Mouse (Mus musculus) neural tube, embryonic 15.5 days (tissue): ENCODE results near the gene Vps35l. TPM values are rescaled to one million over a fixed set of nuclear protein-coding genes. Genes with fewer than 3 reads are reported as not detected.
A peak's percentile ranks its signal among the peaks of the same experiment; 100 is the strongest.

Experiments
- ATAC-seq: fragments of 200-750 bp; cut with Nextera tagmentation; 2 replicates; pipeline ENCODE4 v1.8.0; 2017; ENCODE audit warnings: mild to moderate bottlenecking, moderate TSS enrichment, moderate library complexity; ENCODE audit not compliant: low FRiP score
- H3K27ac ChIP-seq: fragments of 300-500 bp; sonication (generic); replicated peaks from 2 replicates; pipeline ENCODE4 v1.5.1; 2015; ENCODE audit warnings: mild to moderate bottlenecking, inconsistent platforms
- H3K27me3 ChIP-seq: fragments of 300-500 bp; sonication (generic); replicated peaks from 2 replicates; pipeline ENCODE4 v1.6.1; 2015; ENCODE audit warnings: inconsistent platforms
- H3K36me3 ChIP-seq: fragments of 300-500 bp; sonication (generic); 2 replicates; pipeline ENCODE4 v1.6.1; 2015; ENCODE audit warnings: inconsistent platforms
- H3K4me1 ChIP-seq: fragments of 300-500 bp; sonication (generic); 2 replicates; pipeline ENCODE4 v1.6.1; 2015; ENCODE audit warnings: inconsistent platforms
- H3K4me2 ChIP-seq: fragments of 300-500 bp; sonication (generic); 2 replicates; pipeline ENCODE4 v1.6.1; 2015; ENCODE audit warnings: inconsistent platforms, mild to moderate bottlenecking, moderate library complexity
- H3K4me3 ChIP-seq: fragments of 300-500 bp; sonication (generic); replicated peaks from 2 replicates; pipeline ENCODE4 v1.5.1; 2015; ENCODE audit warnings: mild to moderate bottlenecking, inconsistent platforms
- H3K9ac ChIP-seq: fragments of 300-500 bp; sonication (generic); replicated peaks from 2 replicates; pipeline ENCODE4 v1.6.1; 2015; ENCODE audit warnings: mild to moderate bottlenecking, inconsistent platforms
- H3K9me3 ChIP-seq: fragments of 300-500 bp; sonication (generic); replicated peaks from 2 replicates; pipeline ENCODE4 v1.6.1; 2016; ENCODE audit warnings: inconsistent platforms
- WGBS: fragments of 180-500 bp; shearing (Covaris S2); methylation state at CpG from one replicate; pipeline ENCODE4 v1.1.7; 2015; ENCODE audit warnings: mixed read lengths; 5-methylcytosine and 5-hydroxymethylcytosine counted together
- polyA plus RNA-seq: library from polyadenylated mRNA; unstranded; fragments of >200 nt; fragmentation: Nextera tagmentation; extraction: Ambion mirVana; gene quantifications from 2 replicates; pipeline ENCODE4 v1.2.1, GENCODE M21; 2015

The Vps35l gene
- polyA plus RNA-seq = 83.2 and 91.9 TPM in 2 replicates

GRCm38 (mm10) chr7:118739975-118740531 is at the start of gene Vps35l:
Gene Vps35l (plus strand): TSS chr7:118740226.
- H3K4me2 ChIP-seq = peak within 1 kb of the TSS; percentile 74
- no peaks in the 10 kb centered on the region for H3K9me3 ChIP-seq
- H3K27ac ChIP-seq = peak within 1 kb of the TSS; percentile 90
- peak within 1 kb of the TSS; percentile 75 for H3K9ac ChIP-seq
- WGBS = 1% methylated on average over 16 of the region's 16 CpGs
- H3K4me1 ChIP-seq = peaks cover 22% of the 10 kb centered on the region
- H3K4me3 ChIP-seq = peak within 1 kb of the TSS; percentile 70
- H3K27me3 ChIP-seq = no peaks in the 10 kb centered on the region
- peaks cover 15% of the 10 kb centered on the region for H3K36me3 ChIP-seq
- peak; percentile 90 for ATAC-seq

- H3K27ac ChIP-seq = no peak overlapping the region
- 94% methylated on average over 2 of the region's 2 CpGs for WGBS
- peaks cover 83% of the 10 kb centered on the region for H3K36me3 ChIP-seq
- no peak for ATAC-seq
- H3K4me2 ChIP-seq = no peak overlapping the region
- no peaks in the 10 kb centered on the region for H3K9me3 ChIP-seq
- H3K9ac ChIP-seq = no peak overlapping the region
- no peaks in the 10 kb centered on the region for H3K4me1 ChIP-seq
- H3K4me3 ChIP-seq = no peak overlapping the region
- no peaks in the 10 kb centered on the region for H3K27me3 ChIP-seq
Measured at GRCm38 (mm10) chr7:118691287-118691686, 48.7 kb upstream of the Vps35l start.

DNA sequence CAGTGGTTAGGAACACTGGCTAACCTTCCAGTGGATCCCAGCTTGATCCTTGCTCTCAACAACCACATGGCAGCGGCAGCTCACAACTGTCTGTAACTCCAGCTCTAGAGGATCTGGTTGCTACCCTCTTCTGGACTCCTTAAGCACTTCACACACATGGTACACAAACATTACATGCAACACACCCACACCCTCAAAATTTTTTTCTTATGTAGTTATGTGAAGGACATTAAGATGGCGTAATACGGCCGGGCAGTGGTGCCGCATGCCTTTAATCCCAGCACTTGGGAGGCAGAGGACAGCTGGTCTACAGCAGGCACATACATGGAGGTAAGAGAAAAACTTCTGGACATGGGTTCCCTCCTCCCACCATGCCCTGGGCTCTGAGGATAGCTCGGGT is 43.9 kb upstream of the Vps35l start:
- no peak overlapping the region for H3K9ac ChIP-seq
- no peak overlapping the region for H3K4me2 ChIP-seq
- no peak overlapping the region for H3K27ac ChIP-seq
- ATAC-seq = no peak
- no peaks in the 10 kb centered on the region for H3K9me3 ChIP-seq
- WGBS = 97% methylated on average over 6 of the region's 6 CpGs
- H3K27me3 ChIP-seq = no peaks in the 10 kb centered on the region
- peaks cover 64% of the 10 kb centered on the region for H3K36me3 ChIP-seq
- no peaks in the 10 kb centered on the region for H3K4me1 ChIP-seq
- H3K4me3 ChIP-seq = no peak overlapping the region

DNA sequence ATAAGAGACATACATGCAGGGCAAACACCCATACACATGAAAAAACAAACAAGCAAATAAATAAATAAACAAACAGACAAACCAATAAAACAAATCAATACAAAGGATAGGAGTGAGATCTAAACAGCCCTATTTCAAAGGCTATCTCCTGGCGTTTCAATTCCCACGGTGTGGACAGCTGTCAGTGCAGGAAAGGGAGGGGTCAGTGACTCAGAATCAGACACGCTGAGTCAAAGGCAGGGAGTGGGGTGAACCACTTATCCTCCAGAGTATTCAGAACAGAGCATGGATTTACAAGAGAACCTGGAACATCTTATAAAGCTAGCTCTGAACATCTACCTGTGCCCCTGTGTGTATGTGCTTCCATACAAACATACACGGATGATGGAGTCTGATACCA is 42.9 kb upstream of the Vps35l start:
- no peak overlapping the region for H3K27ac ChIP-seq
- WGBS = 84% methylated on average over 4 of the region's 4 CpGs
- H3K9ac ChIP-seq = no peak overlapping the region
- H3K4me3 ChIP-seq = no peak overlapping the region
- H3K27me3 ChIP-seq = no peaks in the 10 kb centered on the region
- H3K36me3 ChIP-seq = peaks cover 57% of the 10 kb centered on the region
- H3K4me1 ChIP-seq = 0 out of 2 replicates have a peak, but pooled peaks cover 3% of the 10 kb centered on the region
- ATAC-seq = no peak
- H3K4me2 ChIP-seq = no peak overlapping the region
- H3K9me3 ChIP-seq = no peaks in the 10 kb centered on the region

- no peak overlapping the region for H3K4me3 ChIP-seq
- no peak overlapping the region for H3K27ac ChIP-seq
- H3K36me3 ChIP-seq = peaks cover 46% of the 10 kb centered on the region
- no peak overlapping the region for H3K4me2 ChIP-seq
- 96% methylated on average over 9 of the region's 9 CpGs for WGBS
- no peak for ATAC-seq
- H3K27me3 ChIP-seq = no peaks in the 10 kb centered on the region
- no peak overlapping the region for H3K9ac ChIP-seq
- no peaks in the 10 kb centered on the region for H3K9me3 ChIP-seq
- H3K4me1 ChIP-seq = peaks cover 13% of the 10 kb centered on the region
Measured at GRCm38 (mm10) chr7:118698882-118699281, 41.1 kb upstream of the Vps35l start.

DNA sequence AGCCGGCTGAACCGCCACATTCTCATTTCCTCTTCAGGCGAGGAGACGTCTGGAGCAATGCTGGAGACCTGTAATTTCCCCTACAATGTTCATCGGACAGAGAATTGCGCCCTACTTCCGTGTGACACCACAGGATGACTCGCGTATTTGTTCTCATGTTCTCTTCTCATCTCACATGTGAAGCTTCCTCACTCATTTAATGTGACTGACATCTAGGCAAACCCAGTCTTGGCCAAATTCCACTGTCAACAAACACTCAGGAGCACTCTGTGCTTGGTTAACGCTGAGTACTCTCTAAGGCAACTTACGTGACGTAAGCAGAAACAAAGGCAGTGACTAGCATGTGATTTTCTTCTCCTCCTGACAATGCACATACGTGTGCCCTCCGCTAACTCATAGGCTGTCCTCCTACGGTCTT is 36.9 kb upstream of the Vps35l start:
- Histone ChIP-seq H3K4me2 (peak overlapping the region; percentile 57), H3K9ac (no peak overlapping the region), H3K4me1 (peaks cover 32% of the 10 kb centered on the region), H3K36me3 (peaks cover 9% of the 10 kb centered on the region; the same call in 1 of the 2 replicates), H3K27ac (no peak overlapping the region), H3K4me3 (no peak overlapping the region), H3K27me3 (no peaks in the 10 kb centered on the region), H3K9me3 (no peaks in the 10 kb centered on the region)
- 92% methylated on average over 15 of the region's 15 CpGs for WGBS
- no peak for ATAC-seq

DNA sequence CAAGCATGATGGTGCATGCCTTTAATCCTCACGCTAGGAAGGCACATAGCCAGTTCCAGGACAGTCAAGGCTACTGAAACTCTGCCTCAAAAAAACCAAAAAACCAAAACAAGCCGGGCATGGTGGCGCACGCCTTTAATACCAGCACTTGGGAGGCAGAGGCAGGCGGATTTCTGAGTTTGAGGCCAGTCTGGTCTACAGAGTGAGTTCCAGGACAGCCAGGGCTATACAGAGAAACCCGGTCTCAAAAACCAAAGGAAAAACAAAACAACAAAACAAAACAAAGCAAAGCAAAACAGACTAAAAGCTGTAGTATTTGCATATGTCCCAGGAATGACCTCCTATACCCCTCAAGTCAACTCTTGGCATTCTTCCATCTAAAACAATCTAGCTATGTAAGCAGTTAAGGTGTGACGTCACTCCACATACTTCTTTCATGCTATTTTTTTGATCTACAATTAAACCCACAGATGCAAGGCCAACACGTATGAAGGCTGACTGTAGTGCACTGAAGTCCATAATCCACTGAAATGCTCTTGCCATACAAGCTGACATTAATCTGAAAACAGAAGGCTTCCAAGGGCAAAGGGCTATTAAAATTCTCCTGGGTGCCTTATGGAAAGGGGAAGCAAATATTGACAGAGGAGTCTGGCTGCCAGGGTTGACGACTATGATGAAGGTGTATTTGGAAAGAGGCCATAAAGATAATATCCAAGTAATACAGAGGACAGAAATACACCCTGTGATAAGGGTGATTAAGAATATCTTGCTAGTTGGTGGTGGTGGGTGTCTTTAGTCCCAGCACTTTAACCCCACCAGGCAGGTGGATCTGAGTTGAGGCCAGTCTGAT is 35.8 kb upstream of the Vps35l start:
- 73% methylated on average over 9 of the region's 9 CpGs for WGBS
- peak overlapping the region; percentile 88; the same call in 1 of the 2 replicates for H3K9ac ChIP-seq
- H3K27me3 ChIP-seq = no peaks in the 10 kb centered on the region
- H3K9me3 ChIP-seq = no peaks in the 10 kb centered on the region
- no peak for ATAC-seq
- H3K27ac ChIP-seq = peak overlapping the region; percentile 94
- peak overlapping the region; percentile 75 for H3K4me3 ChIP-seq
- peaks cover 32% of the 10 kb centered on the region for H3K4me1 ChIP-seq
- 0 out of 2 replicates have a peak, but pooled peaks cover 3% of the 10 kb centered on the region for H3K36me3 ChIP-seq
- peak overlapping the region; percentile 57 for H3K4me2 ChIP-seq

GRCm38 (mm10) chr7:118705101-118705961 is 34.7 kb upstream of the Vps35l start, which contains the start of gene Gde1:
Gene Gde1 (minus strand): TSS chr7:118705778.
- Histone ChIP-seq H3K27me3 (no peaks in the 10 kb centered on the region), H3K36me3 (0 out of 2 replicates have a peak, but pooled peaks cover 3% of the 10 kb centered on the region), H3K9ac (peak within 1 kb of the TSS; percentile 88), H3K4me3 (peak within 1 kb of the TSS; percentile 75), H3K4me2 (peak within 1 kb of the TSS; percentile 57), H3K27ac (peak within 1 kb of the TSS; percentile 94), H3K4me1 (peaks cover 32% of the 10 kb centered on the region), H3K9me3 (no peaks in the 10 kb centered on the region)
- WGBS = under 1% methylated on average over 66 of the region's 66 CpGs
- ATAC-seq = peak; percentile 95

DNA sequence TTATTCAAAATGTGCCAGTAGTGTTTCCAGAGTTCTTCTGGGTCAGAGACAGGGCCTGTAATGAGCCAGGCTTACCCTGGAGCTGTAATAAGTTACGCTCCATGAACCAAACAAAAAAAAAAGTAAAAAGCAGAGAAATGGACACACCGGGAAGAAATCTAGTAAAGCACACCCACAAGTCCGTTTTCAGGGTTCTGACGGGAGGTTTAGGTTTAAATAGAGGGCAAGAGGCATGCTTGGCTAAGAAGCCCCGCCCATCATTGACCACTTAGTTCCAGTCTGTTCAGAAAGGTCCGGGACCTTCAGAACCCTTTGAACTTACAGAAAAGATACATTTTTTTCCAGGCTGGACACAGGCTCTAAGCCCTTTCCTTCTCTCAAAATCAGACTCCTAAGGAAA is 34.0 kb upstream of the Vps35l start:
- H3K27ac ChIP-seq = peak overlapping the region; percentile 94
- peak overlapping the region; percentile 75 for H3K4me3 ChIP-seq
- ATAC-seq = peak; percentile 16; the same call in 1 of the 2 replicates
- no peaks in the 10 kb centered on the region for H3K9me3 ChIP-seq
- 0 out of 2 replicates have a peak, but pooled peaks cover 3% of the 10 kb centered on the region for H3K36me3 ChIP-seq
- 30% methylated on average over 6 of the region's 6 CpGs for WGBS
- H3K27me3 ChIP-seq = no peaks in the 10 kb centered on the region
- H3K4me2 ChIP-seq = peak overlapping the region; percentile 57
- peak overlapping the region; percentile 88; the same call in 1 of the 2 replicates for H3K9ac ChIP-seq
- H3K4me1 ChIP-seq = peaks cover 32% of the 10 kb centered on the region

DNA sequence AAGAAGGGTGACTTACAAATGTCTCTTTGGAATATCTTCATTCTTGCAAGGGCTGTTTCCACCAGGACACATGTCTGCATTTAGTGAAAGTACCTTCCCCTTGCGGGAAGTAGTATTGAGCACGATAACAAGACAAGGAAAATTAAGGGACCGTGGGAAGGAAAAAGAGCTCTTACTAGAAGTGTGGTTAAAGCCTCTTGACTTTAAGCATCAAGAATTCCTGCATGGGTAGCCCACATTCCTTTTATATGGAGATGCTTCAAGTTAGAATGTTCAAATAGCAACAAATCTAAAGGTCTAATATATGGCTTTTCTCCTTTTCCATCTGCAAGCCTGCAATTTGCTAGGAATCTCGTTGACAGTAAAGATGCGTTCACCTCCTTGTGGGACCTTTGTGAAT is 33.5 kb upstream of the Vps35l start:
- no peak overlapping the region for H3K9ac ChIP-seq
- WGBS = 91% methylated on average over 5 of the region's 5 CpGs
- H3K27ac ChIP-seq = no peak overlapping the region
- H3K9me3 ChIP-seq = no peaks in the 10 kb centered on the region
- H3K36me3 ChIP-seq = 0 out of 2 replicates have a peak, but pooled peaks cover 3% of the 10 kb centered on the region
- no peaks in the 10 kb centered on the region for H3K27me3 ChIP-seq
- no peak overlapping the region for H3K4me2 ChIP-seq
- no peak for ATAC-seq
- no peak overlapping the region for H3K4me3 ChIP-seq
- H3K4me1 ChIP-seq = peaks cover 32% of the 10 kb centered on the region

GRCm38 (mm10) chr7:118707216-118707615 is 32.8 kb upstream of the Vps35l start:
- no peak for ATAC-seq
- Histone ChIP-seq H3K4me2 (no peak overlapping the region), H3K36me3 (no peaks in the 10 kb centered on the region), H3K4me1 (peaks cover 29% of the 10 kb centered on the region), H3K4me3 (no peak overlapping the region), H3K9ac (no peak overlapping the region), H3K27me3 (no peaks in the 10 kb centered on the region), H3K9me3 (no peaks in the 10 kb centered on the region), H3K27ac (no peak overlapping the region)
- WGBS = 86% methylated on average over 2 of the region's 2 CpGs
